15 mouse cellular contexts compared by ENCODE assay signal in the genomic region with DNA sequence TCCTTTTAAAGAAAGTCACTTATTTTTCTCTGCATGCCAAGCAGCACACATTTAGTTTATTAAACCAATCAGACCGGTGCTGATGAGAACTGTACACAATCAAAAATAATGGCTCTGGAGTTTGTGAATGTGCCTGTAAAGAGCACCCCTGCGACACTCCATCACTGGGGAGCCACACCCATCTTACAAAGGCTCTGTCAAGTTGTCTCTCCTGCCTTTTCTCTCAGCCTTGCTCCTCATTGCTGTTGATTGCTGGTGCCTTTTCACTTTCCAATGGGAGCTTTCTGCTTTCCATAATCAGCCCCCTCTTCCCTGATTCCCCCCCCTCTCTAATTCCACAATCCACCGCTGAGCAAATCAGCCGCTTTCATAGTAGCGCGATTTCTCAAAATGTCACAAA.
"Had no signal": no experiment of that assay in that cellular context is flagged by ENCODE, and none has a peak within 500 bp of the region (broad histone marks: within the 10 kb centered on the region; RNA-seq: fewer than 3 reads in every experiment).

No protein-coding gene starts in this region.

- H3K27me3 ChIP-seq: kidney, embryonic 15.5 days; liver, embryonic 15.5 days; neural tube, embryonic 15.5 days had no signal

- H3K9me3 ChIP-seq: kidney, embryonic 15.5 days; limb, embryonic 10.5 days; liver, embryonic 15.5 days; midbrain, embryonic 10.5 days; neural tube, embryonic 15.5 days had no signal

- H3K9ac ChIP-seq: kidney, embryonic 15.5 days; liver, embryonic 15.5 days; neural tube, embryonic 15.5 days had no signal

- H3K36me3 ChIP-seq: liver, embryonic 15.5 days; neural tube, embryonic 15.5 days had no signal

- DNase-seq: kidney, postnatal 14 days; lung, adult 2 months; lung, postnatal 36 days; right cerebral cortex, adult 18-20 months; right cerebral cortex, postnatal 25 days; thymus, adult 18-20 months; thymus, postnatal 14 days had no signal

- ATAC-seq: lung, postnatal 0 days; midbrain, embryonic 16.5 days had no signal

- H3K4me3 ChIP-seq: kidney, embryonic 15.5 days; left cerebral cortex, adult 2 months; limb, embryonic 10.5 days; liver, embryonic 15.5 days; midbrain, embryonic 10.5 days; neural tube, embryonic 15.5 days had no signal

- H3K27ac ChIP-seq: kidney, embryonic 15.5 days; left cerebral cortex, adult 2 months; limb, embryonic 10.5 days; liver, embryonic 15.5 days; midbrain, embryonic 10.5 days; neural tube, embryonic 15.5 days had no signal

- H3K4me2 ChIP-seq: kidney, embryonic 15.5 days; liver, embryonic 15.5 days; neural tube, embryonic 15.5 days had no signal

- H3K4me1 ChIP-seq: kidney, embryonic 15.5 days; liver, embryonic 15.5 days had no signal
